Mouse (Mus musculus) layer of hippocampus, adult 2 months (tissue): ENCODE measurements around the gene Coro1a. TPM values are rescaled to one million over a fixed set of nuclear protein-coding genes. Genes with fewer than 3 reads are reported as not detected.

Source experiments
- DNase-seq, 2 experiments: peaks; one replicate each; pipeline ENCODE4 v3.0.0; 2022; ENCODE audit warnings: low spot score in 2 of 2
- H3K27ac ChIP-seq: fragments of 200-600 bp; 2 replicates; pipeline ENCODE4 v1.8.1; 2022
- H3K4me3 ChIP-seq: fragments of 200-600 bp; 2 replicates; pipeline ENCODE4 v1.8.1; 2022; ENCODE audit warnings: mild to moderate bottlenecking
- CTCF ChIP-seq: fragments of 200-600 bp; conservative IDR thresholded peaks from 2 replicates; pipeline ENCODE4 v1.8.1; 2022; ENCODE audit warnings: antibody characterized with exemption, mild to moderate bottlenecking, moderate library complexity
- total RNA-seq, 2 experiments: library from RNA; stranded (reverse); gene quantifications; 2 replicates each; pipeline ENCODE4 v1.2.3; 2021

The Coro1a gene
- total RNA-seq, 2 experiments from 2014 or later = 130 to 135 TPM

DNA sequence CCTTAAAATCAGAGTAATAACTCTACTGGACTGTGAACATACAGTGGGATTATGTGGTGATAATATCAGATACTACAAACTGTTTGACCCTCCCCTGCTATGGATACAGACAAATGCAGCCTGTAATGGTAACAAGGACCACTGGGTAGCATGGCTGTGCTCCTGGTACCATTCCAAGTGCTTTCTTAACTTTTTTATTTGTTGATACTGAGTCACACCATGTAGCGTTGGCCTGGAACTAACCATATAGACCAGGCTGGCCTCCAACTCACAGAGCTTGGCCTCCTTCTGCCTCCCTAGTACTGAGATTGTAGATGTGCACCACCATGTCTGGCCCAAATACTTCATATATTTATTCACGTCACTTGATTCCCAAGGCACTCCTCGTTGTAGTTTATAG, 42.3 kb downstream of the Coro1a start:
- Histone ChIP-seq H3K4me3 (no peak overlapping the region), H3K27ac (no peak overlapping the region)
- TF ChIP-seq CTCF = peak; percentile 69
- DNase-seq = no peak

DNA sequence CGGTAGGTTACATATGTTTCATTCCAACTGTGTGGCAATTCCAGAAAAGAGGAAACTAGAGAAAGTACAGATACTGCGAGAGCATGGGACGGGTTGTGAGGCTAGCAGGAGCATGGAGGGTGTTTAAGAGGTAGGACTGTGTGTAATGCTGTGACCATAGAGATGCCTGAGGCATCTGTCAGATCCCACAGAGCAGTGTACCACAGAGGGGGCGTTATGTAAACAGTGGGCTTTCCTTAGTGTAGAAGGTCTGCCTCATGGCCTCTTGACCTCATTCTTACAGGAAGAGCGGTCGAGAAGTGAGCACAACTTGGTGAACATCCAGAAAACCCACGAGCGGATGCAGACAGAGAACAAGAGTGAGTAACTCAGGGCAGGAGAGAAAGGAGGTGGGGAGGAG, 43.9 kb downstream of the Coro1a start:
- no peak for TF ChIP-seq CTCF
- no peak overlapping the region for H3K27ac ChIP-seq
- DNase-seq = no peak
- no peak overlapping the region for H3K4me3 ChIP-seq

DNA sequence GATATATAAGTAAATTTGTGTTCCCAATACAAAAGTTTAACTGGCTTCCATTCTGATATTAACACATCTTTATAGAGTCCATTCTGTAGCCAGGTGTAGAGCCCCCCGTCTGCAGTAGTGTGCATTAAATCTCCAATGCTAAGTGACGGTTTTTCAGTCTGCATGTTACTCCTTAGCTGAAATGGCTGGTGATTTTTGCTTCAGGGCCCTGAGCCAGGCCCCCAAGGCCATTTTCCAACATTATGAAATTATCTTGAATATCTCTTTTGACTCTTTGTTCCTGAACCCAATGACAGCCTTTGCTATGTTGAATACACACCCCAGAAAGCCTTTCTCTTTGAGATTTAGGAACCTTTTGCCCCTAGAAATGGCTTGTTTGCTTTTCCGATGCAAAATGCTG, 47.8 kb downstream of the Coro1a start:
- no peak overlapping the region for H3K4me3 ChIP-seq
- TF ChIP-seq CTCF = no peak
- DNase-seq = no peak
- H3K27ac ChIP-seq = no peak overlapping the region

DNA sequence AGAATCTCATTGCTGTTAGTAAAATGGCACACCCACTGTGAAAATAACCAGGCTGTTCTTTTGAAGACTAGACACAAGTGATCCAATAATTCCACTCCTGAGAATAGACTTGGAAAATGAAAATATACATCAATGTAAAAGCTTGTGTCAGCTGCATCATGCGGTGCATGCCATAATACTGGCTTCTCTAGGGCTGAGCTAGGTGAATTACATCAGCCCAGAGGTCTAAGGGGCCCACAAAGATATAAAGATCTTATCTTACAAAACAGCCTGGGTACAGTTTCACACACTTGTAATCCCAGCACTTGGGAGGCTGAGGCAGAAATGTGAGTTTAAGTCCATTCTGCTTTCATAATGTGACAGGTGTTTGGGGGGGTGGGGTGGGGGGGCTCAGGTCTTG, 50.1 kb downstream of the Coro1a start:
- no peak overlapping the region for H3K4me3 ChIP-seq
- no peak for TF ChIP-seq CTCF
- no peak for DNase-seq
- no peak overlapping the region for H3K27ac ChIP-seq

DNA sequence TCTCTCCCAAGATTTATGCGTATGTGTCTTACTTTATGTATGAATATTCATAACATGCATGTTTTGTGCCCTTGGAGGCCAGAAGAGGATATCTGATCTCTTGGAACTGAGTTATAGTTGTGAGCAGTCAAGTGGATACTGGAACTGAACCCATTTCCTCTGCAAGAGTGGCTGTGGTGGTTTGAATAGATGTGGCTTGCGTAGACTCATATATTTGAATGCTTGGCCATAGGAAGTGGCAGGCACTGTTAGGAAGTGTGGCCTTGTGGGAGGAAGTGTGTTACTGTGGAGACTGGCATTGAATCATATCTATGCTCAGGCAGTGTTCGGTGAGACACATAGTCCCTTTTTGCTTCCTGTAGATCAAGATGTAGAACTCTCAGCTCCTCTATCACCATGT, 51.9 kb downstream of the Coro1a start:
- no peak for TF ChIP-seq CTCF
- Histone ChIP-seq H3K4me3 (no peak overlapping the region), H3K27ac (no peak overlapping the region)
- DNase-seq = no peak

DNA sequence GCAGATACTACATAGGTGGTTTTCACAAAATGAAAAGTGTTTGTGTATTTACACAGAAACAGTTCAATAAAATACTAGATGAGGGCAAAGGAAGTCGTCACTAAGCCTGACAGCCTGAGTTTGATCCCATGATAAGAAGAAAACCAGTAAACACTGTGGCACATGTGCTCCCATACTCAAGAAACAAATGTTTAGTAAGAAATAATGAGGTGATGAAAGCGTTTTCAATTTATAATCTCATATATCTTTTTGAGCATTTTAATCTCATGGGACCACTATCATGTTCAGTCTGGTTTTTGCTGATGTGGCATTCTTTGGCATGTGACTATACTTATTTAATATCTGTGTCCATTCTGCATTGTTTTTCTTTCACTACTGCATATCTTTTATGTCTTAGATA, 53.6 kb downstream of the Coro1a start:
- no peak for TF ChIP-seq CTCF
- DNase-seq = no peak
- no peak overlapping the region for H3K27ac ChIP-seq
- H3K4me3 ChIP-seq = no peak overlapping the region

DNA sequence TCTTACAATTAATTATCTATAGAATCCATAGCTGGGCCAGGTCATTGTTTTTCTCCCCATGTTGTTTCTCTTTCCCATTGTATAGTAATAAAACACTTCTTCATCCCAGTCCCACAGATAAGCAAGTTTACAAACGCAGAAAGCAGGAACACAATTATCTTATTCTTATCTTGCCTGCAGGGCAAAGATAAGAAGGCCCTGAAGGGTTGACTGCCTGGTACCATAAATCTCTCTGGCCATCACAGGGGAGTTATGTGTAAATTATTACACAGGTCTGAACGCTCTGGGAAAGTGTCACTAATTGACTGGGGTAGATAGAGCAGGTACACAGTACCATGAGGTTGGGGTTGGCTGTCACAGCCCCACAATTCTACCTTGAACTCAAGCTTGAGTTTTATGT, 56.7 kb downstream of the Coro1a start:
- no peak overlapping the region for H3K4me3 ChIP-seq
- no peak for DNase-seq
- TF ChIP-seq CTCF = no peak
- no peak overlapping the region for H3K27ac ChIP-seq

Other genes starting within 250 kb of the Coro1a start
- under 1 TPM; 0.81 to 0.84 TPM for gene Atp2a1, start 244.7 kb downstream of the Coro1a start, total RNA-seq
- gene Sh2b1, start 232.4 kb downstream of the Coro1a start, total RNA-seq = 10 to 100 TPM; 69.1 to 70.1 TPM
- gene Tufm, start 220.4 kb downstream of the Coro1a start, total RNA-seq = 10 to 100 TPM; 81.9 to 86.7 TPM
- 100 to 1,000 TPM; 132 to 133 TPM for gene Atxn2l, start 204.3 kb downstream of the Coro1a start, total RNA-seq
- gene Eif3c, start 141.4 kb downstream of the Coro1a start, total RNA-seq = 100 to 1,000 TPM; 174 to 190 TPM
- under 1 TPM; 0.37 to 0.44 TPM for gene Apobr, start 122.8 kb downstream of the Coro1a start, total RNA-seq
- 10 to 100 TPM; 28.4 to 36.4 TPM for gene Cln3, start 122.0 kb downstream of the Coro1a start, total RNA-seq
- not detected for gene Il27, start 112.8 kb downstream of the Coro1a start, total RNA-seq
- 10 to 100 TPM; 10.3 to 12.2 TPM for gene Nupr1, start 76.9 kb downstream of the Coro1a start, total RNA-seq
- gene Sgf29, start 58.5 kb downstream of the Coro1a start, total RNA-seq = 10 to 100 TPM; 27.8 to 28.4 TPM
- 1 to 10 TPM; 9.1 to 9.4 TPM for gene Sult1a1, start 31.4 kb downstream of the Coro1a start, total RNA-seq
- gene Bola2, start 12.4 kb downstream of the Coro1a start, total RNA-seq = 100 to 1,000 TPM; 103 to 112 TPM
- 10 to 100 TPM; 18.9 to 22.3 TPM for gene Slx1b, start 12.0 kb downstream of the Coro1a start, total RNA-seq
- gene Mapk3, start 51.8 kb upstream of the Coro1a start, total RNA-seq = 100 to 1,000 TPM; 170 to 175 TPM
- 1 to 10 TPM; 3.1 to 7.0 TPM for gene Gdpd3, start 58.5 kb upstream of the Coro1a start, total RNA-seq
- gene Ypel3, start 69.2 kb upstream of the Coro1a start, total RNA-seq = 100 to 1,000 TPM; 283 to 289 TPM
- gene Tbx6, start 73.7 kb upstream of the Coro1a start, total RNA-seq = 1 to 10 TPM in 1 of 2 experiments, under 1 TPM in 1; 0.54 to 1.0 TPM
- 10 to 100 TPM; 50.2 to 54.9 TPM for gene Ppp4c, start 84.7 kb upstream of the Coro1a start, total RNA-seq
- 10 to 100 TPM; 73.8 to 74.7 TPM for gene Fam57b, start 89.9 kb upstream of the Coro1a start, total RNA-seq
- gene 4930451I11Rik, start 123.9 kb upstream of the Coro1a start, total RNA-seq = not detected
- gene Doc2a, start 139.6 kb upstream of the Coro1a start, total RNA-seq = 10 to 100 TPM; 19.2 to 20.5 TPM
- gene Hirip3, start 154.2 kb upstream of the Coro1a start, total RNA-seq = 10 to 100 TPM; 32.2 to 38.5 TPM
- 10 to 100 TPM; 49.2 to 49.4 TPM for gene Ino80e, start 154.6 kb upstream of the Coro1a start, total RNA-seq
- gene Taok2, start 176.9 kb upstream of the Coro1a start, total RNA-seq = 100 to 1,000 TPM; 154 to 163 TPM
- gene Tmem219, start 215.1 kb upstream of the Coro1a start, total RNA-seq = 10 to 100 TPM; 21.4 to 23.3 TPM
- 100 to 1,000 TPM; 164 to 166 TPM for gene Kctd13, start 221.1 kb upstream of the Coro1a start, total RNA-seq
- 10 to 100 TPM; 31.7 to 36.1 TPM for gene Asphd1, start 241.8 kb upstream of the Coro1a start, total RNA-seq
- gene Sez6l2, start 242.8 kb upstream of the Coro1a start, total RNA-seq = 100 to 1,000 TPM; 439 to 458 TPM